12 mouse cellular contexts compared by ENCODE assay signal in genomic region chr10:80344131-80344661, GRCm38 (mm10). TPM values are rescaled to one million over a fixed set of nuclear protein-coding genes. Genes with fewer than 3 reads are reported as not detected.
A peak's percentile ranks its signal among the peaks of the same experiment; 100 is the strongest.
DNase-seq lines count a peak whose midpoint lies in the region; ATAC-seq and TF ChIP-seq lines count a peak whose summit lies in the region.
"Had no signal": no experiment of that assay in that cellular context is flagged by ENCODE, and none has a peak within 500 bp of the region (broad histone marks: within the 10 kb centered on the region; RNA-seq: fewer than 3 reads in every experiment).

No protein-coding gene starts in this region.

- peak; percentile 57 for DNase-seq in gastrocnemius, adult 18-20 months (ENCODE audit: low spot score)
- DNase-seq in gastrocnemius, postnatal 10 days, result no peak
- no peak for DNase-seq in heart, embryonic 10.5 days (ENCODE audit: low spot score)
- DNase-seq in lung, embryonic 14.5 days, result no peak
- DNase-seq in ovary, postnatal 36 days (ENCODE audit: low spot score), result no peak
- no peak for DNase-seq in thymus, postnatal 10 days (ENCODE audit: low spot score in 2 of 2)
- no peak for DNase-seq in hindbrain, embryonic 11.5 days (ENCODE audit: low spot score)
- DNase-seq: cerebellum, adult 2 months had no signal

- peaks cover 63% of the 10 kb centered on the region for H3K27me3 ChIP-seq in E14TG2a.4 (ENCODE audit: insufficient read depth, low read length)
- H3K27me3 ChIP-seq in heart, embryonic 10.5 days (ENCODE audit: insufficient read depth, poor library complexity, severe bottlenecking), result peaks cover 99% of the 10 kb centered on the region
- H3K27me3 ChIP-seq in lung, embryonic 14.5 days (ENCODE audit: insufficient read depth, low read length), result peaks cover 87% of the 10 kb centered on the region
- H3K27me3 ChIP-seq in hindbrain, embryonic 11.5 days (ENCODE audit: control insufficient read depth, insufficient read depth, low read length), result peaks cover 85% of the 10 kb centered on the region

- no peak for ATAC-seq in lung, embryonic 14.5 days (ENCODE audit: insufficient read depth)
- ATAC-seq in hindbrain, embryonic 11.5 days (ENCODE audit: low FRiP score), result no peak

- H3K4me1 ChIP-seq in E14TG2a.4 (replicated peaks; ENCODE audit: low read depth, low read length), result peaks cover 88% of the 10 kb centered on the region
- peaks cover 72% of the 10 kb centered on the region for H3K4me1 ChIP-seq in heart, embryonic 10.5 days
- H3K4me1 ChIP-seq in lung, embryonic 14.5 days (ENCODE audit: insufficient read depth), result peaks cover 18% of the 10 kb centered on the region; the same call in 1 of the 2 replicates
- peaks cover 21% of the 10 kb centered on the region for H3K4me1 ChIP-seq in hindbrain, embryonic 11.5 days (replicated peaks; ENCODE audit: control insufficient read depth, insufficient read depth, low read length)

- TF ChIP-seq CTCF in E14TG2a.4 (conservative IDR thresholded peaks at IDR 0.05; ENCODE audit: low read length), result no peak
- TF ChIP-seq CTCF in lung, embryonic 14.5 days (IDR thresholded peaks at IDR 0.05; ENCODE audit: low read depth), result no peak

- H3K4me2 ChIP-seq in lung, embryonic 14.5 days, result peak overlapping the region; percentile 36
- H3K4me2 ChIP-seq in hindbrain, embryonic 11.5 days (replicated peaks; ENCODE audit: low read depth, low read length), result no peak overlapping the region

- WGBS in heart, embryonic 10.5 days, result 23% methylated on average over 9 of the region's 9 CpGs
- 44% methylated on average over 9 of the region's 9 CpGs for WGBS in lung, embryonic 14.5 days
- WGBS in hindbrain, embryonic 11.5 days, result 44% methylated on average over 9 of the region's 9 CpGs

- H3K4me3 ChIP-seq in E14TG2a.4 (replicated peaks; ENCODE audit: low read length), result peak overlapping the region; percentile 76
- H3K4me3 ChIP-seq in heart, embryonic 10.5 days, result 0 out of 2 replicates have a peak overlapping the region, but pooled peaks have one; percentile 15
- H3K4me3 ChIP-seq in lung, embryonic 14.5 days (ENCODE audit: low read depth, low read length), result no peak overlapping the region
- no peak overlapping the region for H3K4me3 ChIP-seq in hindbrain, embryonic 11.5 days (ENCODE audit: low read depth, low read length)

- no peak overlapping the region for H3K9ac ChIP-seq in lung, embryonic 14.5 days
- H3K9ac ChIP-seq in hindbrain, embryonic 11.5 days (ENCODE audit: low read depth, low read length), result no peak overlapping the region
- H3K9ac ChIP-seq: midbrain, embryonic 13.5 days had no signal

- H3K36me3 ChIP-seq in E14TG2a.4 (ENCODE audit: insufficient read depth, low read length), result no peaks in the 10 kb centered on the region
- no peaks in the 10 kb centered on the region for H3K36me3 ChIP-seq in heart, embryonic 10.5 days
- no peaks in the 10 kb centered on the region for H3K36me3 ChIP-seq in lung, embryonic 14.5 days (ENCODE audit: insufficient read depth)
- H3K36me3 ChIP-seq in hindbrain, embryonic 11.5 days (ENCODE audit: control insufficient read depth, insufficient read depth, low read length), result no peaks in the 10 kb centered on the region
- H3K36me3 ChIP-seq: midbrain, embryonic 13.5 days had no signal

- no peak overlapping the region for H3K27ac ChIP-seq in heart, embryonic 10.5 days
- no peak overlapping the region for H3K27ac ChIP-seq in lung, embryonic 14.5 days (ENCODE audit: low read depth)
- H3K27ac ChIP-seq in hindbrain, embryonic 11.5 days (ENCODE audit: low read depth, low read length), result no peak overlapping the region
- H3K27ac ChIP-seq: midbrain, embryonic 13.5 days had no signal

- no peaks in the 10 kb centered on the region for H3K9me3 ChIP-seq in E14TG2a.4 (ENCODE audit: low read length)
- H3K9me3 ChIP-seq in heart, embryonic 10.5 days, result no peaks in the 10 kb centered on the region
- no peaks in the 10 kb centered on the region for H3K9me3 ChIP-seq in lung, embryonic 14.5 days (ENCODE audit: low read depth, low read length)
- no peaks in the 10 kb centered on the region for H3K9me3 ChIP-seq in hindbrain, embryonic 11.5 days (ENCODE audit: control insufficient read depth, low read length)
- H3K9me3 ChIP-seq: midbrain, embryonic 13.5 days had no signal

RNA-seq across cellular contexts. Expression of gene Adamtsl5, which starts 4.0 kb away (rescaled TPM):
- 10 to 100 TPM; 32.5 to 37.0 TPM for total RNA-seq in gastrocnemius, adult 18-20 months (2021)
- total RNA-seq in gastrocnemius, postnatal 10 days (2021), result 10 to 100 TPM; 15.2 to 20.4 TPM
- 1.3 and 1.9 TPM in 2 replicates for polyA plus RNA-seq in heart, embryonic 10.5 days (2016; fragmentation: Nextera tagmentation; extraction: Ambion mirVana)
- 0.68 and 1.2 TPM in 2 replicates for polyA plus RNA-seq in lung, embryonic 14.5 days (2014; fragmentation: Nextera tagmentation; extraction: Ambion mirVana)
- polyA plus RNA-seq in hindbrain, embryonic 11.5 days (2014; fragmentation: Nextera tagmentation; extraction: Ambion mirVana), result 0.54 and 0.70 TPM in 2 replicates

RNA-seq across cellular contexts. Expression of gene Plk5, which starts 12.1 kb away (rescaled TPM):
- under 1 TPM; 0.09 to 0.11 TPM for total RNA-seq in gastrocnemius, adult 18-20 months (2021)
- not detected for total RNA-seq in gastrocnemius, postnatal 10 days (2021)
- polyA plus RNA-seq in heart, embryonic 10.5 days (2016; fragmentation: Nextera tagmentation; extraction: Ambion mirVana), result 0.16 TPM in 1 of 2 replicates, not detected in the other
- polyA plus RNA-seq in lung, embryonic 14.5 days (2014; fragmentation: Nextera tagmentation; extraction: Ambion mirVana), result 0.61 and 0.77 TPM in 2 replicates
- polyA plus RNA-seq in hindbrain, embryonic 11.5 days (2014; fragmentation: Nextera tagmentation; extraction: Ambion mirVana), result 0.11 and 0.14 TPM in 2 replicates
- total RNA-seq: hematopoietic stem cell, adult 5-6 weeks had no signal
- polyA plus RNA-seq: C2C12 had no signal

RNA-seq across cellular contexts. Expression of gene Reep6, which starts 14.4 kb away (rescaled TPM):
- 1 to 10 TPM; 3.4 to 4.1 TPM for total RNA-seq in gastrocnemius, adult 18-20 months (2021)
- total RNA-seq in gastrocnemius, postnatal 10 days (2021), result 1 to 10 TPM; 2.1 to 2.4 TPM
- polyA plus RNA-seq in heart, embryonic 10.5 days (2016; fragmentation: Nextera tagmentation; extraction: Ambion mirVana), result 7.1 and 18.3 TPM in 2 replicates
- 10.5 and 12.2 TPM in 2 replicates for polyA plus RNA-seq in lung, embryonic 14.5 days (2014; fragmentation: Nextera tagmentation; extraction: Ambion mirVana)
- 3.7 and 3.8 TPM in 2 replicates for polyA plus RNA-seq in hindbrain, embryonic 11.5 days (2014; fragmentation: Nextera tagmentation; extraction: Ambion mirVana)

RNA-seq across cellular contexts. Expression of gene Pcsk4, which starts 14.9 kb away (rescaled TPM):
- under 1 TPM; 0.78 to 0.97 TPM for total RNA-seq in gastrocnemius, adult 18-20 months (2021)
- total RNA-seq in gastrocnemius, postnatal 10 days (2021), result 1 to 10 TPM in 1 of 2 experiments, under 1 TPM in 1; 0.75 to 1.5 TPM
- 1.6 and 4.0 TPM in 2 replicates for polyA plus RNA-seq in heart, embryonic 10.5 days (2016; fragmentation: Nextera tagmentation; extraction: Ambion mirVana)
- polyA plus RNA-seq in lung, embryonic 14.5 days (2014; fragmentation: Nextera tagmentation; extraction: Ambion mirVana), result 3.8 and 4.2 TPM in 2 replicates
- polyA plus RNA-seq in hindbrain, embryonic 11.5 days (2014; fragmentation: Nextera tagmentation; extraction: Ambion mirVana), result 1.1 and 1.8 TPM in 2 replicates

RNA-seq across cellular contexts. Expression of gene 2310011J03Rik, which starts 23.9 kb away (rescaled TPM):
- 1 to 10 TPM; 6.8 to 7.1 TPM for total RNA-seq in gastrocnemius, adult 18-20 months (2021)
- total RNA-seq in gastrocnemius, postnatal 10 days (2021), result 10 to 100 TPM; 10.5 to 13.1 TPM
- 41.3 and 46.8 TPM in 2 replicates for polyA plus RNA-seq in heart, embryonic 10.5 days (2016; fragmentation: Nextera tagmentation; extraction: Ambion mirVana)
- polyA plus RNA-seq in lung, embryonic 14.5 days (2014; fragmentation: Nextera tagmentation; extraction: Ambion mirVana), result 41.7 and 41.8 TPM in 2 replicates
- polyA plus RNA-seq in hindbrain, embryonic 11.5 days (2014; fragmentation: Nextera tagmentation; extraction: Ambion mirVana), result 32.9 and 34.9 TPM in 2 replicates

Comparison
In these comparisons a context has a peak if more than half of its experiments do, and no peak if none do; other contexts are left out.
1. H3K4me3 ChIP-seq: peak in E14TG2a.4 (single experiment) and heart, embryonic 10.5 days (single experiment); none in lung, embryonic 14.5 days (single experiment) and hindbrain, embryonic 11.5 days (single experiment).